Mouse (Mus musculus) splenic B cell, adult 2 months (primary cell): ENCODE results near the gene Rufy1.
"Not testable (repeated sequence)": the region's sequence is repeated elsewhere in the genome, so short reads cannot be mapped to it uniquely, and the experiment has no call there.

Source experiments
- DNase-seq: peaks from one replicate; pipeline ENCODE4 v3.0.0-alpha.2; 2011; ENCODE audit warnings: low read depth, low spot score
- H3K27me3 ChIP-seq: 2 replicates; pipeline ENCODE4 v1.6.1; 2012; ENCODE audit warnings: mild to moderate bottlenecking, low read length, moderate library complexity, mixed read lengths; ENCODE audit not compliant: control insufficient read depth, poor library complexity, insufficient read depth, severe bottlenecking
- H3K36me3 ChIP-seq: 2 replicates; pipeline ENCODE4 v1.6.1; 2012; ENCODE audit warnings: mild to moderate bottlenecking, low read length, moderate library complexity, mixed read lengths; ENCODE audit not compliant: control insufficient read depth, poor library complexity, insufficient read depth, severe bottlenecking

Rufy1 gene

GRCm38 (mm10) chr11:50376911-50377891, 53.7 kb downstream of the Rufy1 start, which contains the start of gene Hnrnph1:
Hnrnph1 (plus strand) TSS chr11:50376990.
- H3K36me3 ChIP-seq: peaks cover 11% of the 10 kb centered on the region
- no peaks in the 10 kb centered on the region for H3K27me3 ChIP-seq
- peak; percentile 99 for DNase-seq

GRCm38 (mm10) chr11:50376156-50376790, 54.7 kb downstream of the Rufy1 start:
- peaks cover 9% of the 10 kb centered on the region for H3K36me3 ChIP-seq
- DNase-seq: no peak
- no peaks in the 10 kb centered on the region for H3K27me3 ChIP-seq

GRCm38 (mm10) chr11:50375421-50375820, 55.5 kb downstream of the Rufy1 start:
- Histone ChIP-seq H3K36me3 (peaks cover 8% of the 10 kb centered on the region; the same call in 1 of the 2 replicates), H3K27me3 (no peaks in the 10 kb centered on the region)
- no peak for DNase-seq

- Histone ChIP-seq H3K27me3 (no peaks in the 10 kb centered on the region), H3K36me3 (peaks cover 5% of the 10 kb centered on the region; the same call in 1 of the 2 replicates)
- DNase-seq: no peak
Measured at GRCm38 (mm10) chr11:50374286-50375015, 56.5 kb downstream of the Rufy1 start.

GRCm38 (mm10) chr11:50373621-50374020, 57.3 kb downstream of the Rufy1 start:
- no peak for DNase-seq
- Histone ChIP-seq H3K36me3 (0 out of 2 replicates have a peak, but pooled peaks cover under 1% of the 10 kb centered on the region), H3K27me3 (no peaks in the 10 kb centered on the region)

- Histone ChIP-seq H3K36me3 (no peaks in the 10 kb centered on the region), H3K27me3 (no peaks in the 10 kb centered on the region)
- DNase-seq: no peak
Measured at GRCm38 (mm10) chr11:50373086-50373485, 57.8 kb downstream of the Rufy1 start.

GRCm38 (mm10) chr11:50371911-50372310, 59.0 kb downstream of the Rufy1 start:
- no peak for DNase-seq
- Histone ChIP-seq H3K36me3 (no peaks in the 10 kb centered on the region), H3K27me3 (no peaks in the 10 kb centered on the region)

GRCm38 (mm10) chr11:50371399-50371841, 59.5 kb downstream of the Rufy1 start:
- H3K27me3 ChIP-seq: no peaks in the 10 kb centered on the region
- H3K36me3 ChIP-seq: no peaks in the 10 kb centered on the region
- DNase-seq: peak; percentile 77

- Histone ChIP-seq H3K36me3 (no peaks in the 10 kb centered on the region), H3K27me3 (no peaks in the 10 kb centered on the region)
- DNase-seq: no peak
Measured at GRCm38 (mm10) chr11:50370969-50371368, 60.0 kb downstream of the Rufy1 start.

GRCm38 (mm10) chr11:50369360-50369911, 61.5 kb downstream of the Rufy1 start:
- Histone ChIP-seq H3K27me3 (no peaks in the 10 kb centered on the region), H3K36me3 (no peaks in the 10 kb centered on the region)
- DNase-seq: no peak

GRCm38 (mm10) chr11:50367531-50367930, 63.4 kb downstream of the Rufy1 start:
- Histone ChIP-seq H3K27me3 (no peaks in the 10 kb centered on the region), H3K36me3 (no peaks in the 10 kb centered on the region)
- no peak for DNase-seq

GRCm38 (mm10) chr11:50365322-50365721, 65.6 kb downstream of the Rufy1 start:
- no peak for DNase-seq
- no peaks in the 10 kb centered on the region for H3K36me3 ChIP-seq
- no peaks in the 10 kb centered on the region for H3K27me3 ChIP-seq

- H3K36me3 ChIP-seq: no peaks in the 10 kb centered on the region
- peak; percentile 91 for DNase-seq
Measured at GRCm38 (mm10) chr11:50364548-50364947, 66.4 kb downstream of the Rufy1 start.

GRCm38 (mm10) chr11:50361282-50361681, 69.6 kb downstream of the Rufy1 start:
- DNase-seq, H3K27me3 ChIP-seq, H3K36me3 ChIP-seq: not testable (repeated sequence)

More at GRCm38 (mm10) chr11:50364548-50364947, 66.4 kb downstream of the Rufy1 start:
- no peaks in the 10 kb centered on the region for H3K27me3 ChIP-seq
